Mouse (Mus musculus) thymus, adult 2 months (tissue): Measurements from ENCODE around the gene Fam214b.

Experiments used
- CTCF ChIP-seq: fragments of 200-500 bp; IDR thresholded peaks from 2 replicates; pipeline ENCODE4 v1.5.1; 2012; ENCODE audit warnings: mild to moderate bottlenecking, control low read depth, low read length, moderate library complexity, borderline replicate concordance; ENCODE audit not compliant: control insufficient read depth, poor library complexity, insufficient read depth; ENCODE audit errors: extremely low read depth
- POLR2A ChIP-seq: fragments of 200-500 bp; IDR thresholded peaks from 2 replicates; pipeline ENCODE4 v1.6.1; 2012; ENCODE audit warnings: mild to moderate bottlenecking, low read length, control low read depth, moderate library complexity; ENCODE audit not compliant: control insufficient read depth, poor library complexity, insufficient read depth; ENCODE audit errors: extremely low read depth

DNA sequence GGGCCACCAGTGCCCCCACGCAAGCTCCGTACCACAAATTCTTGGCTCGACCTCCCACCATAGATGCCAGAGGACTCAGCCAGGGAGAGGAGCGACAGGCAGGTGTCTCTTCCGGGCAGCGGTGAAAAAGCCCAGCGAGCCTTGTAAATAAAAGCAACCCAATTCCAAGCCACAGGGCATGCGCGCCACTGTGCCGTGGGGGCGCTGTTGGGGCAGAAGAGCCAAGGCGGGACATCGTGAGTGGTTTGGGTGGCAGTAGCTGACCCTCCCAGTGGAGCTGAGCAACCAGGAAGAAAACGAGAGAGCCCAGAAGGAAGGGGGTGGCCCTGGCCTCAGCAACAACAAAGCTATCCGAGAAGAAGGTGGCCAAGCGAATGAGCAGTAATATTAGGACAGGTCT, 25.1 kb downstream of the Fam214b start:
- no peak for TF ChIP-seq POLR2A
- TF ChIP-seq CTCF = no peak
